Mouse (Mus musculus): ENCODE measurements at regions not wholly inside any gene's neighbourhood (a gene's known extent, or its start where the extent isn't known, plus 50 kb on each side); places are given as distances from the start of the nearest gene placed in this dataset.

- TF ChIP-seq GATA1 (IDR thresholded peaks at IDR 0.05; ENCODE audit: low read length) (no peak), TAL1 (IDR thresholded peaks at IDR 0.05; ENCODE audit: low read length) (no peak)
- H3K4me3 ChIP-seq (replicated peaks): no peak overlapping the region
- no peaks in the 10 kb centered on the region for H3K27me3 ChIP-seq (ENCODE audit: control insufficient read depth)
- no peaks in the 10 kb centered on the region for H3K9me3 ChIP-seq (ENCODE audit: control insufficient read depth, low read length)
- H3K36me3 ChIP-seq (ENCODE audit: control insufficient read depth): no peaks in the 10 kb centered on the region
- H3K4me1 ChIP-seq (ENCODE audit: control insufficient read depth): no peaks in the 10 kb centered on the region
These were observed 408.0 kb downstream of the Sox9 start for GRCm38 (mm10) chr11:113190006-113190405.

- TF ChIP-seq TAL1 (IDR thresholded peaks at IDR 0.05; ENCODE audit: low read length): no peak
- TF ChIP-seq GATA1 (IDR thresholded peaks at IDR 0.05; ENCODE audit: low read length): no peak
- no peaks in the 10 kb centered on the region for H3K27me3 ChIP-seq (ENCODE audit: control insufficient read depth)
- H3K4me3 ChIP-seq (replicated peaks): no peak overlapping the region
- no peaks in the 10 kb centered on the region for H3K36me3 ChIP-seq (ENCODE audit: control insufficient read depth)
- H3K9me3 ChIP-seq (ENCODE audit: control insufficient read depth, low read length): no peaks in the 10 kb centered on the region
- no peaks in the 10 kb centered on the region for H3K4me1 ChIP-seq (ENCODE audit: control insufficient read depth)
These were observed 408.5 kb downstream of the Sox9 start for GRCm38 (mm10) chr11:113190520-113190919.

- TF ChIP-seq GATA1 (IDR thresholded peaks at IDR 0.05; ENCODE audit: low read length): no peak
- no peak for TF ChIP-seq TAL1 (IDR thresholded peaks at IDR 0.05; ENCODE audit: low read length)
- no peak overlapping the region for H3K4me3 ChIP-seq (replicated peaks)
These were observed 409.0 kb downstream of the Sox9 start for GRCm38 (mm10) chr11:113191006-113191405.

GRCm38 (mm10) chr11:113192086-113192856 lies 410.2 kb downstream of the Sox9 start:
- no peaks in the 10 kb centered on the region for H3K36me3 ChIP-seq (ENCODE audit: control insufficient read depth)
- H3K4me1 ChIP-seq (ENCODE audit: control insufficient read depth): no peaks in the 10 kb centered on the region
- no peaks in the 10 kb centered on the region for H3K9me3 ChIP-seq (ENCODE audit: control insufficient read depth, low read length)
- no peak overlapping the region for H3K4me3 ChIP-seq (replicated peaks)
- H3K27me3 ChIP-seq (ENCODE audit: control insufficient read depth): no peaks in the 10 kb centered on the region
- TF ChIP-seq GATA1 (IDR thresholded peaks at IDR 0.05; ENCODE audit: low read length): no peak
- no peak for TF ChIP-seq TAL1 (IDR thresholded peaks at IDR 0.05; ENCODE audit: low read length)

More at GRCm38 (mm10) chr11:113191006-113191405, 409.0 kb downstream of the Sox9 start:
- Histone ChIP-seq H3K36me3 (ENCODE audit: control insufficient read depth) (no peaks in the 10 kb centered on the region), H3K4me1 (ENCODE audit: control insufficient read depth) (no peaks in the 10 kb centered on the region), H3K9me3 (ENCODE audit: control insufficient read depth, low read length) (no peaks in the 10 kb centered on the region), H3K27me3 (ENCODE audit: control insufficient read depth) (no peaks in the 10 kb centered on the region)

GRCm38 (mm10) chr11:113194144-113194827 lies 412.3 kb downstream of the Sox9 start:
- no peaks in the 10 kb centered on the region for H3K36me3 ChIP-seq (ENCODE audit: control insufficient read depth)
- H3K27me3 ChIP-seq (ENCODE audit: control insufficient read depth): no peaks in the 10 kb centered on the region
- H3K4me3 ChIP-seq (replicated peaks): no peak overlapping the region
- TF ChIP-seq TAL1 (IDR thresholded peaks at IDR 0.05; ENCODE audit: low read length) (no peak), GATA1 (IDR thresholded peaks at IDR 0.05; ENCODE audit: low read length) (no peak)
- H3K9me3 ChIP-seq (ENCODE audit: control insufficient read depth, low read length): no peaks in the 10 kb centered on the region
- no peaks in the 10 kb centered on the region for H3K4me1 ChIP-seq (ENCODE audit: control insufficient read depth)

All from erythroblast, embryonic 14.5 days (primary cell).